In the genomic region with DNA sequence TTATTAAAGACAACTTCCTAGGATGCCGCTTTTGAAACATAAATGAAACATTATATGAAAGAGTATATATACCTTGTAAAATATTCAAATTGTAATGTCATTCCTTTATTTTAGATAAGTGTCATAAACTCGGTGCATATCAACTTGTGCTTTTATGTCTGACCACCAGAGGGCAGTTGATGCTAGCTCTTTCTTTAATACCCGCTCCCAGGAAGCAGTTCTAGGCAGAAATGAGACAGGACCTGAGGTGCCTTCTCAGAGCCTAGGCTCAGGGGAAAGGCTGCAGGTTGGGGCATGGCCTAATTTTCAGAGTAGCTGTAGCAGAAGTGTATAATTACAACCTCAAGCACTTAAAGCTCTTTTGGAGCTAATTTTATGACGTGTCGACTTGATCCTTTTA, we compare ENCODE assay signal across 7 mouse cellular contexts.
DNase-seq lines count a peak whose midpoint lies in the region; ATAC-seq and TF ChIP-seq lines count a peak whose summit lies in the region.

No protein-coding gene starts in this region.

- no peaks in the 10 kb centered on the region for H3K36me3 ChIP-seq in G1E (replicated peaks)
- H3K36me3 ChIP-seq in hindbrain, embryonic 14.5 days (replicated peaks; ENCODE audit: control insufficient read depth, insufficient read depth): no peaks in the 10 kb centered on the region

- 39% methylated on average over 5 of the region's 5 CpGs for WGBS in hindbrain, embryonic 14.5 days

- H3K9me3 ChIP-seq in G1E (replicated peaks): no peaks in the 10 kb centered on the region
- H3K9me3 ChIP-seq in hindbrain, embryonic 14.5 days (ENCODE audit: control insufficient read depth, low read length): no peaks in the 10 kb centered on the region

- no peak overlapping the region for H3K9ac ChIP-seq in hindbrain, embryonic 14.5 days

- H3K4me3 ChIP-seq in G1E (ENCODE audit: low read depth, low read length): no peak overlapping the region
- H3K4me3 ChIP-seq in hindbrain, embryonic 14.5 days (replicated peaks; ENCODE audit: low read length): no peak overlapping the region

- peaks cover 4% of the 10 kb centered on the region for H3K4me1 ChIP-seq in G1E (ENCODE audit: insufficient read depth, low read depth, low read length)
- no peaks in the 10 kb centered on the region for H3K4me1 ChIP-seq in hindbrain, embryonic 14.5 days (replicated peaks; ENCODE audit: control insufficient read depth, insufficient read depth, low read length)

- no peaks in the 10 kb centered on the region for H3K27me3 ChIP-seq in G1E (ENCODE audit: insufficient read depth, low read length)
- no peaks in the 10 kb centered on the region for H3K27me3 ChIP-seq in hindbrain, embryonic 14.5 days (ENCODE audit: control insufficient read depth, insufficient read depth, low read length)

- no peak overlapping the region for H3K4me2 ChIP-seq in hindbrain, embryonic 14.5 days (replicated peaks)

- no peak overlapping the region for H3K27ac ChIP-seq in hindbrain, embryonic 14.5 days

- DNase-seq in G1E (ENCODE audit: low spot score): peak; percentile 1
- peak; percentile 9 for DNase-seq in adrenal gland, postnatal 25 days
- peak; percentile 58 for DNase-seq in embryo, embryonic 9.5 days (ENCODE audit: extremely low spot score)
- DNase-seq in hindbrain, embryonic 14.5 days (ENCODE audit: low spot score): peak; percentile 85
- DNase-seq in layer of hippocampus, adult 8-10 months (ENCODE audit: low spot score in 2 of 2): peak; percentile 27 to 54
- DNase-seq in lung, postnatal 36 days: peak; percentile 75
- peak; percentile 55 for DNase-seq in right cerebral cortex, postnatal 14 days

- TF ChIP-seq CTCF in G1E (IDR thresholded peaks at IDR 0.05; ENCODE audit: low read depth, low read length): peak; percentile 33; the same call in 1 of the 2 replicates

- peak; percentile 76 for ATAC-seq in G1E (ENCODE audit: extremely low read depth, insufficient number of reproducible peaks, low FRiP score, poor library complexity, severe bottlenecking)
- ATAC-seq in hindbrain, embryonic 14.5 days (ENCODE audit: low FRiP score): peak; percentile 70; the same call in 1 of the 2 replicates

Comparison
In these comparisons a context has a peak if more than half of its experiments do, and no peak if none do; other contexts are left out.
1. DNase-seq: peak in every context shown above with its lines; median percentile 85 in hindbrain, embryonic 14.5 days; 75 in lung, postnatal 36 days; 58 in embryo, embryonic 9.5 days; 55 in right cerebral cortex, postnatal 14 days; 40 in layer of hippocampus, adult 8-10 months; 9 in adrenal gland, postnatal 25 days; 1 in G1E.